Mouse (Mus musculus) lung, postnatal 14 days (tissue): ENCODE measurements around the gene Bivm.

Experiments used
- DNase-seq: peaks from one replicate; pipeline ENCODE4 v3.0.0; 2021

Gene Bivm

DNA sequence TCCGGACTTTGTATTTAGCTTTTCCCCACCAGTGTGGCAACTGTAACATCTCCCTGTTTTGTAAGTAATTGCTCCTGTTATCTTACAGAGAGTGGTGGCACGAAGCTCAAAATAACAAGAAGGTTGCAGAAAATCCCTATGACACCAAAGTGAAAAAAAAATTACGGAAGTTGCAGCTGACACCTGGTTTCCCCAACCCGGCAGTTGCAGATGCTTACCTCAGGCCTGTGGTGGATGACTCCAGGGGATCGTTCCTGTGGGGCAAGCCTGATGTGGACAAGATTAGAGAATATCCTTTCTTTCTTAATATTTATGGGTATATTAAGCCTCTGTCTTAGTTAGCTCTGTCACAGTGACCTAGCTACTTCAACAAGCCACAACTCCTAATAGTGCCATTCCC is 59.3 kb downstream of the Bivm start:
- no peak for DNase-seq

GRCm38 (mm10) chr1:44186396-44186795 is 67.6 kb downstream of the Bivm start:
- DNase-seq: no peak
